Mouse (Mus musculus): ENCODE results near the gene Lnx1. TPM values are rescaled to one million over a fixed set of nuclear protein-coding genes. Genes with fewer than 3 reads are reported as not detected.

The Lnx1 gene
- polyA plus RNA-seq, 1 experiment from 2014 or later = 2.0 TPM

GRCm38 (mm10) chr5:74600010-74600409 lies 102.7 kb downstream of the Lnx1 start:
- H3K9ac ChIP-seq = no peak overlapping the region
- no peaks in the 10 kb centered on the region for H3K27me3 ChIP-seq
- no peak overlapping the region for H3K4me3 ChIP-seq
- 82% methylated on average over 5 of the region's 5 CpGs for WGBS
- H3K36me3 ChIP-seq = peaks cover 37% of the 10 kb centered on the region
- H3K4me2 ChIP-seq = no peak overlapping the region
- ATAC-seq (ENCODE audit: insufficient number of reproducible peaks, insufficient read depth, low FRiP score, low TSS enrichment, low read depth) = no peak
- H3K4me1 ChIP-seq = peaks cover 9% of the 10 kb centered on the region
- no peaks in the 10 kb centered on the region for H3K9me3 ChIP-seq
- no peak overlapping the region for H3K27ac ChIP-seq

GRCm38 (mm10) chr5:74593147-74593546 lies 109.6 kb downstream of the Lnx1 start:
- H3K9ac ChIP-seq = no peak overlapping the region
- 0 out of 2 replicates have a peak, but pooled peaks cover 3% of the 10 kb centered on the region for H3K4me1 ChIP-seq
- no peak overlapping the region; the same call in 1 of the 2 replicates for H3K27ac ChIP-seq
- H3K36me3 ChIP-seq = peaks cover 70% of the 10 kb centered on the region
- no peak overlapping the region for H3K4me2 ChIP-seq
- 26% methylated on average over 8 of the region's 8 CpGs for WGBS
- no peak overlapping the region for H3K4me3 ChIP-seq
- no peak for ATAC-seq (ENCODE audit: insufficient number of reproducible peaks, insufficient read depth, low FRiP score, low TSS enrichment, low read depth)
- no peaks in the 10 kb centered on the region for H3K27me3 ChIP-seq
- no peaks in the 10 kb centered on the region for H3K9me3 ChIP-seq

GRCm38 (mm10) chr5:74591413-74591812 lies 111.3 kb downstream of the Lnx1 start:
- H3K4me1 ChIP-seq = 0 out of 2 replicates have a peak, but pooled peaks cover 3% of the 10 kb centered on the region
- ATAC-seq (ENCODE audit: insufficient number of reproducible peaks, insufficient read depth, low FRiP score, low TSS enrichment, low read depth) = no peak
- WGBS = 78% methylated on average over 5 of the region's 5 CpGs
- H3K9me3 ChIP-seq = no peaks in the 10 kb centered on the region
- H3K27me3 ChIP-seq = no peaks in the 10 kb centered on the region
- no peak overlapping the region for H3K9ac ChIP-seq
- peaks cover 64% of the 10 kb centered on the region for H3K36me3 ChIP-seq
- no peak overlapping the region for H3K27ac ChIP-seq
- no peak overlapping the region for H3K4me2 ChIP-seq
- no peak overlapping the region for H3K4me3 ChIP-seq

GRCm38 (mm10) chr5:74589133-74589532 lies 113.6 kb downstream of the Lnx1 start:
- Histone ChIP-seq H3K36me3 (peaks cover 60% of the 10 kb centered on the region), H3K9ac (no peak overlapping the region), H3K4me1 (0 out of 2 replicates have a peak, but pooled peaks cover 3% of the 10 kb centered on the region), H3K4me3 (no peak overlapping the region), H3K9me3 (no peaks in the 10 kb centered on the region), H3K27me3 (no peaks in the 10 kb centered on the region), H3K4me2 (no peak overlapping the region), H3K27ac (no peak overlapping the region)
- WGBS = 91% methylated on average over 7 of the region's 7 CpGs
- no peak for ATAC-seq (ENCODE audit: insufficient number of reproducible peaks, insufficient read depth, low FRiP score, low TSS enrichment, low read depth)

- no peaks in the 10 kb centered on the region for H3K27me3 ChIP-seq
- peaks cover 49% of the 10 kb centered on the region for H3K36me3 ChIP-seq
- H3K4me3 ChIP-seq = no peak overlapping the region
- no peak overlapping the region for H3K27ac ChIP-seq
- H3K4me2 ChIP-seq = no peak overlapping the region
- no peaks in the 10 kb centered on the region for H3K9me3 ChIP-seq
- WGBS = 92% methylated on average over 6 of the region's 6 CpGs
- H3K4me1 ChIP-seq = no peaks in the 10 kb centered on the region
- H3K9ac ChIP-seq = no peak overlapping the region
- ATAC-seq (ENCODE audit: insufficient number of reproducible peaks, insufficient read depth, low FRiP score, low TSS enrichment, low read depth) = no peak
Observed at GRCm38 (mm10) chr5:74571767-74572166, 130.9 kb downstream of the Lnx1 start.

- Histone ChIP-seq H3K36me3 (peaks cover 72% of the 10 kb centered on the region), H3K9me3 (no peaks in the 10 kb centered on the region), H3K27me3 (no peaks in the 10 kb centered on the region), H3K4me1 (no peaks in the 10 kb centered on the region), H3K4me2 (no peak overlapping the region), H3K9ac (no peak overlapping the region), H3K27ac (no peak overlapping the region), H3K4me3 (no peak overlapping the region)
- ATAC-seq (ENCODE audit: insufficient number of reproducible peaks, insufficient read depth, low FRiP score, low TSS enrichment, low read depth) = no peak
- 96% methylated on average over 1 of the region's 1 CpGs for WGBS
Observed at GRCm38 (mm10) chr5:74561151-74561550, 141.6 kb downstream of the Lnx1 start.

GRCm38 (mm10) chr5:74549566-74549965 lies 153.1 kb downstream of the Lnx1 start:
- Histone ChIP-seq H3K4me3 (no peak overlapping the region), H3K27me3 (no peaks in the 10 kb centered on the region), H3K4me2 (no peak overlapping the region), H3K36me3 (peaks cover 60% of the 10 kb centered on the region), H3K27ac (no peak overlapping the region), H3K4me1 (no peaks in the 10 kb centered on the region), H3K9me3 (no peaks in the 10 kb centered on the region), H3K9ac (no peak overlapping the region)
- ATAC-seq (ENCODE audit: insufficient number of reproducible peaks, insufficient read depth, low FRiP score, low TSS enrichment, low read depth) = no peak
- 90% methylated on average over 8 of the region's 8 CpGs for WGBS

GRCm38 (mm10) chr5:74545606-74546005 lies 157.1 kb downstream of the Lnx1 start:
- no peaks in the 10 kb centered on the region for H3K4me1 ChIP-seq
- peaks cover 49% of the 10 kb centered on the region for H3K36me3 ChIP-seq
- H3K4me2 ChIP-seq = no peak overlapping the region
- ATAC-seq (ENCODE audit: insufficient number of reproducible peaks, insufficient read depth, low FRiP score, low TSS enrichment, low read depth) = no peak
- H3K9me3 ChIP-seq = no peaks in the 10 kb centered on the region
- H3K9ac ChIP-seq = no peak overlapping the region
- H3K27me3 ChIP-seq = no peaks in the 10 kb centered on the region
- 96% methylated on average over 4 of the region's 4 CpGs for WGBS
- no peak overlapping the region for H3K4me3 ChIP-seq
- no peak overlapping the region for H3K27ac ChIP-seq

Other genes with a start within 250 kb of the Lnx1 start
- gene Scfd2, start 171.2 kb downstream of the Lnx1 start, polyA plus RNA-seq (2015; fragmentation: Nextera tagmentation; extraction: Ambion mirVana) = 17.2 and 20.8 TPM in 2 replicates
- 107 and 111 TPM in 2 replicates for gene Fip1l1, start 167.5 kb downstream of the Lnx1 start, polyA plus RNA-seq (2015; fragmentation: Nextera tagmentation; extraction: Ambion mirVana)

Data from embryonic facial prominence, embryonic 13.5 days (tissue).